ENCODE assay signal across 28 mouse cellular contexts in the genomic region with DNA sequence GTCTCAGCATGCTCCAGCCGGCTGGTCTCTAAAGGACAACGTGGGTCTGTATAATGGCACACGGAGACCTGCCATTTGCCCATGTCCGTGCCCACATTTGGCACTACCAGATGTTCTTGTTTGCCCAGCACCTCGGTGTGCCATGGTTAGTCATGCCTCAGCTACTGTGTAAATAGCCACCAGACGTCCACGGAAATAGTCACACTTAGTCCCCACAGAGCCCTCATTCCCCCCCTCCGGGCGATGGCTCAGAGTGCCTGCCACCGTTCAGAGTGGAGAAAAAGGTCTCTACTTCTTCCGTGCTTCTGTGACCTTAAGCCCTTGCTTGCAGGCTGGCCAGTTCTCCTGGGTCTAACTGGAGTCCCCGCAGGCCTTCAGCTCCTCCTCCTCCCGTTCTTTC. TPM values are rescaled to one million over a fixed set of nuclear protein-coding genes. Genes with fewer than 3 reads are reported as not detected.
"Had no signal": no experiment of that assay in that cellular context is flagged by ENCODE, and none has a peak within 500 bp of the region (broad histone marks: within the 10 kb centered on the region; RNA-seq: fewer than 3 reads in every experiment).

No protein-coding gene starts in this region.

- H3K9me3 ChIP-seq: heart, embryonic 10.5 days; hindbrain, embryonic 10.5 days; hindbrain, embryonic 12.5 days; hindbrain, embryonic 15.5 days; intestine, embryonic 15.5 days had no signal

- ATAC-seq: forebrain, postnatal 0 days; inflammation-experienced regulatory T-cells, adult 6 months; intestine, embryonic 15.5 days; intestine, postnatal 0 days had no signal

- H3K27ac ChIP-seq: hindbrain, embryonic 12.5 days; intestine, embryonic 15.5 days; layer of hippocampus, adult 2 months; limb, embryonic 12.5 days had no signal

- H3K4me1 ChIP-seq: hindbrain, embryonic 15.5 days had no signal

- H3K9ac ChIP-seq: hindbrain, embryonic 15.5 days; intestine, embryonic 15.5 days; limb, embryonic 12.5 days had no signal

- H3K27me3 ChIP-seq: hindbrain, embryonic 12.5 days; hindbrain, embryonic 15.5 days; intestine, embryonic 15.5 days; limb, embryonic 12.5 days had no signal

- H3K36me3 ChIP-seq: heart, embryonic 12.5 days; hindbrain, embryonic 10.5 days; hindbrain, embryonic 12.5 days; hindbrain, embryonic 15.5 days; intestine, embryonic 15.5 days; limb, embryonic 12.5 days had no signal

- DNase-seq: forebrain, postnatal 0 days; gastrocnemius, postnatal 14 days; gastrocnemius, postnatal 36 days; heart, adult 11 months; heart, postnatal 10 days; heart, postnatal 4 days; kidney, adult 18-20 months; kidney, adult 8-10 months; kidney, postnatal 10 days; kidney, postnatal 4 days; left cerebral cortex, postnatal 4 days; liver had no signal

- H3K4me3 ChIP-seq: intestine, embryonic 15.5 days; layer of hippocampus, adult 2 months; limb, embryonic 12.5 days had no signal

RNA-seq across cellular contexts. Expression of gene Slc2a7, which starts 9.7 kb away (rescaled TPM):
- polyA plus RNA-seq: forebrain, postnatal 0 days; gonadal fat pad, adult 2 months; heart, embryonic 10.5 days; heart, embryonic 12.5 days; heart, embryonic 14.5 days; heart, embryonic 16.5 days; hindbrain, embryonic 10.5 days; hindbrain, embryonic 12.5 days; hindbrain, embryonic 15.5 days; inflammation-experienced regulatory T-cells, adult 6 months; kidney, embryonic 14.5 days; kidney, embryonic 16.5 days; limb, embryonic 12.5 days; limb, embryonic 14.5 days had no signal

RNA-seq across cellular contexts. Expression of gene Slc2a5, which starts 20.0 kb away (rescaled TPM):
- polyA plus RNA-seq: inflammation-experienced regulatory T-cells, adult 6 months had no signal
